Mouse (Mus musculus) spleen, postnatal 10 days (tissue): ENCODE measurements around the gene Zfp180.
A peak's percentile ranks its signal among the peaks of the same experiment; 100 is the strongest.
"Not testable (repeated sequence)": the region's sequence is repeated elsewhere in the genome, so short reads cannot be mapped to it uniquely, and the experiment has no call there.

Source experiments
- DNase-seq, 2 experiments: peaks; one replicate each; pipeline ENCODE4 v3.0.0; 2021 to 2022; ENCODE audit warnings: low spot score in 2 of 2

Gene Zfp180

GRCm38 (mm10) chr7:24081634-24082431 lies at the start of gene Zfp180:
Gene Zfp180 (plus strand): TSS chr7:24081924.
- DNase-seq, result peak; percentile 88 to 92

- DNase-seq, result no peak
Observed at GRCm38 (mm10) chr7:24052660-24053304, 28.9 kb upstream of the Zfp180 start, which contains the start of gene Vmn1r183. Gene Vmn1r183 (plus strand): TSS chr7:24053254.

GRCm38 (mm10) chr7:24074424-24074823 lies 7.3 kb upstream of the Zfp180 start:
- DNase-seq, result not testable (repeated sequence)

- DNase-seq, result peak in 1 of 2 experiments; percentile 21
Observed at GRCm38 (mm10) chr7:24082457-24083235, 922 bp downstream of the Zfp180 start.

- no peak for DNase-seq
Observed at GRCm38 (mm10) chr7:24086871-24087270, 5.1 kb downstream of the Zfp180 start.

GRCm38 (mm10) chr7:24087485-24088125 lies 5.9 kb downstream of the Zfp180 start:
- no peak for DNase-seq

GRCm38 (mm10) chr7:24104403-24104802 lies 22.7 kb downstream of the Zfp180 start:
- DNase-seq, result no peak

GRCm38 (mm10) chr7:24105144-24105703 lies 23.5 kb downstream of the Zfp180 start:
- no peak for DNase-seq

GRCm38 (mm10) chr7:24110839-24111238 lies 29.1 kb downstream of the Zfp180 start:
- no peak for DNase-seq

- DNase-seq, result no peak
Observed at GRCm38 (mm10) chr7:24111772-24112155, 30.0 kb downstream of the Zfp180 start.

GRCm38 (mm10) chr7:24112156-24112856 lies 30.6 kb downstream of the Zfp180 start, which contains the start of gene Zfp112:
Gene Zfp112 (plus strand): TSS chr7:24112314.
- DNase-seq, result no peak

- peak in 1 of 2 experiments; percentile 47 for DNase-seq
Observed at GRCm38 (mm10) chr7:24113001-24113400, 31.3 kb downstream of the Zfp180 start.

- no peak for DNase-seq
Observed at GRCm38 (mm10) chr7:24116655-24117054, 34.9 kb downstream of the Zfp180 start.

- DNase-seq, result no peak
Observed at GRCm38 (mm10) chr7:24133425-24133995, 51.8 kb downstream of the Zfp180 start.

- peak; percentile 63 to 82 for DNase-seq
Observed at GRCm38 (mm10) chr7:24133996-24134828, 52.5 kb downstream of the Zfp180 start, which contains the start of gene Zfp235. Gene Zfp235 (plus strand): TSS chr7:24134169.

- no peak for DNase-seq
Observed at GRCm38 (mm10) chr7:24142566-24142965, 60.8 kb downstream of the Zfp180 start.

GRCm38 (mm10) chr7:24153272-24153671 lies 71.5 kb downstream of the Zfp180 start:
- peak in 1 of 2 experiments; percentile 28 for DNase-seq
